9 mouse cellular contexts compared by ENCODE assay signal in the genomic region with DNA sequence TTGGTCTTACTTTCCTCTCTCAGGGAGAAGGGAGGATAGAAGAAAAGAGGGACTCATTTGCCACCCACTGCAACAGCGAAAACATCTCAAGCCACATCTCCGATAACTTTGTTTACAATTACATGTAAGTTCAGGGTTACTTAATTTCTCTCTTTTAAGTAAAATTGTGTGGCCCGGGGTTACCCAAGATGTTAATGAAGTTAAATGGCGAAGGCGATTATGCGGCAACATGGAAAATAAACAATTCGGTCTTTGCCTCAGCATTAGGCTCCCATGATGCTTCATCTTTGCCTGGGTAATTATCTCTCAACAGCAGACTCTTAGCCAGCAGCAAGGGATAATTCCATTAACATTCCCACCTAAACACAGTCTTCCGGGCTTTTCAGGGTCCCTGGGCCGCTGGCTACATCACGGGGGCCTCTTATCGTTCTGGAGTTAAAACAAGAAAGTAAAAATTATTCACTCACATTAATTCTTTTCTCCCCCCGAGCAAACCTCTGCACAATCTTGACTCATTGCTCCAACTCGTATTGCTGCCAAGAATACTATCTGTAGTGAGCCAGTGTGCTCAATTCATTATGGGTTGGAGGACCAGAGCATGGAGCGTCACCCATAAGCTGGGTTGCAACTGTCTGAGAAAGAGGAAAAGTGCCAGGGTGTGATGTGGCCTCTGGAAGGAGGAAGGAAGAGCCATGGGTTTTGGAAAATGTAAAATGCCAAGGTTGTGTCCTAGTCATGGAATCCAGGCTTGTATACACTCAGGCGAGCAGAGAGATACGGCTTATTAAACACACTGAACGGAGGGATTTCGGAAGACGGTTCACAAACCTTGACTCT.
DNase-seq lines count a peak whose midpoint lies in the region; ATAC-seq and TF ChIP-seq lines count a peak whose summit lies in the region.
"Had no signal": no experiment of that assay in that cellular context is flagged by ENCODE, and none has a peak within 500 bp of the region (broad histone marks: within the 10 kb centered on the region; RNA-seq: fewer than 3 reads in every experiment).

No protein-coding gene starts in this region.

- H3K27ac ChIP-seq in forebrain, embryonic 11.5 days (ENCODE audit: low read depth, low read length) = no peak overlapping the region
- no peak overlapping the region for H3K27ac ChIP-seq in forebrain, embryonic 14.5 days (ENCODE audit: low read depth, low read length)
- H3K27ac ChIP-seq in lung, embryonic 14.5 days (ENCODE audit: low read depth) = peak overlapping the region; percentile 90
- peak overlapping the region; percentile 47 to 68 for H3K27ac ChIP-seq in heart, embryonic 14.5 days (replicated peaks in 1 of 2; ENCODE audit: control insufficient read depth in 1 of 2, insufficient read depth in 1 of 2, low read depth in 2 of 2, low read length in 2 of 2)
- no peak overlapping the region for H3K27ac ChIP-seq in midbrain, embryonic 16.5 days (ENCODE audit: low read length)
- H3K27ac ChIP-seq in thymus, adult 2 months (ENCODE audit: control insufficient read depth, insufficient read depth, low read length) = no peak overlapping the region

- TF ChIP-seq POLR2A in lung, adult 2 months (IDR thresholded peaks at IDR 0.05; ENCODE audit: borderline replicate concordance, extremely low read depth, low read depth, low read length) = no peak
- TF ChIP-seq POLR2A in thymus, adult 2 months (IDR thresholded peaks at IDR 0.05; ENCODE audit: control insufficient read depth, extremely low read depth, insufficient read depth, low read length, poor library complexity) = no peak

- no peak overlapping the region for H3K4me3 ChIP-seq in forebrain, embryonic 11.5 days (ENCODE audit: low read depth, low read length)
- no peak overlapping the region for H3K4me3 ChIP-seq in forebrain, embryonic 14.5 days (ENCODE audit: low read depth, low read length)
- H3K4me3 ChIP-seq in lung, embryonic 14.5 days (ENCODE audit: low read depth, low read length) = no peak overlapping the region
- no peak overlapping the region for H3K4me3 ChIP-seq in lung, adult 2 months (replicated peaks; ENCODE audit: extremely low read depth, low read depth, low read length)
- no peak overlapping the region for H3K4me3 ChIP-seq in heart, embryonic 14.5 days (ENCODE audit: control insufficient read depth in 1 of 2, insufficient read depth in 1 of 2, low read depth in 1 of 2, low read length in 2 of 2)
- H3K4me3 ChIP-seq in midbrain, embryonic 16.5 days (ENCODE audit: low read depth, low read length) = no peak overlapping the region
- H3K4me3 ChIP-seq in thymus, adult 2 months (ENCODE audit: control insufficient read depth, insufficient read depth, low read length) = no peak overlapping the region

- no peak for TF ChIP-seq CTCF in lung, embryonic 14.5 days (IDR thresholded peaks at IDR 0.05; ENCODE audit: low read depth)
- TF ChIP-seq CTCF in lung, adult 2 months (IDR thresholded peaks at IDR 0.05; ENCODE audit: insufficient read depth, low read length) = no peak
- TF ChIP-seq CTCF in thymus, adult 2 months (IDR thresholded peaks at IDR 0.05; ENCODE audit: borderline replicate concordance, control insufficient read depth, extremely low read depth, insufficient read depth, low read length, poor library complexity) = no peak

- no peak overlapping the region for H3K4me2 ChIP-seq in forebrain, embryonic 11.5 days (ENCODE audit: low read depth, low read length, severe bottlenecking)
- no peak overlapping the region for H3K4me2 ChIP-seq in forebrain, embryonic 14.5 days (ENCODE audit: low read length)
- H3K4me2 ChIP-seq in lung, embryonic 14.5 days = peak overlapping the region; percentile 13
- H3K4me2 ChIP-seq in heart, embryonic 14.5 days (ENCODE audit: low read length) = 0 out of 2 replicates have a peak overlapping the region, but pooled peaks have one; percentile 9
- no peak overlapping the region for H3K4me2 ChIP-seq in midbrain, embryonic 16.5 days (ENCODE audit: low read length)

- ATAC-seq in forebrain, embryonic 11.5 days (replicated peaks; ENCODE audit: low FRiP score) = no peak
- ATAC-seq in forebrain, embryonic 14.5 days = no peak
- ATAC-seq in lung, embryonic 14.5 days (ENCODE audit: insufficient read depth) = peak; percentile 35
- ATAC-seq in heart, embryonic 14.5 days (ENCODE audit: insufficient number of reproducible peaks, insufficient read depth, low FRiP score, low read depth) = peak; percentile 55; the same call in 1 of the 2 replicates
- ATAC-seq in midbrain, embryonic 16.5 days = peak; percentile 68; the same call in 1 of the 2 replicates
- ATAC-seq: inflammation-experienced regulatory T-cells, adult 6 months had no signal

- H3K36me3 ChIP-seq in forebrain, embryonic 11.5 days (ENCODE audit: control insufficient read depth, insufficient read depth, low read length) = no peaks in the 10 kb centered on the region
- no peaks in the 10 kb centered on the region for H3K36me3 ChIP-seq in forebrain, embryonic 14.5 days (ENCODE audit: control insufficient read depth, insufficient read depth, low read length)
- H3K36me3 ChIP-seq in lung, embryonic 14.5 days (ENCODE audit: insufficient read depth) = no peaks in the 10 kb centered on the region
- no peaks in the 10 kb centered on the region for H3K36me3 ChIP-seq in heart, embryonic 14.5 days (ENCODE audit: control insufficient read depth, insufficient read depth, low read length)
- no peaks in the 10 kb centered on the region for H3K36me3 ChIP-seq in midbrain, embryonic 16.5 days (ENCODE audit: control insufficient read depth, insufficient read depth, low read length)
- no peaks in the 10 kb centered on the region for H3K36me3 ChIP-seq in thymus, adult 2 months (ENCODE audit: control insufficient read depth, insufficient read depth, low read length)

- no peak overlapping the region for H3K9ac ChIP-seq in forebrain, embryonic 11.5 days (ENCODE audit: low read length)
- no peak overlapping the region for H3K9ac ChIP-seq in forebrain, embryonic 14.5 days (ENCODE audit: low read length)
- no peak overlapping the region for H3K9ac ChIP-seq in lung, embryonic 14.5 days
- no peak overlapping the region for H3K9ac ChIP-seq in heart, embryonic 14.5 days (ENCODE audit: low read length)
- no peak overlapping the region for H3K9ac ChIP-seq in midbrain, embryonic 16.5 days (ENCODE audit: low read depth, low read length)

- no peaks in the 10 kb centered on the region for H3K9me3 ChIP-seq in forebrain, embryonic 11.5 days (ENCODE audit: control insufficient read depth, low read length)
- H3K9me3 ChIP-seq in forebrain, embryonic 14.5 days (replicated peaks; ENCODE audit: control insufficient read depth, low read length) = no peaks in the 10 kb centered on the region
- H3K9me3 ChIP-seq in lung, embryonic 14.5 days (ENCODE audit: low read depth, low read length) = no peaks in the 10 kb centered on the region
- H3K9me3 ChIP-seq in heart, embryonic 14.5 days (ENCODE audit: control insufficient read depth, low read length) = no peaks in the 10 kb centered on the region
- H3K9me3 ChIP-seq in midbrain, embryonic 16.5 days (replicated peaks; ENCODE audit: control insufficient read depth, low read length, poor library complexity, severe bottlenecking) = no peaks in the 10 kb centered on the region

- no peaks in the 10 kb centered on the region for H3K27me3 ChIP-seq in forebrain, embryonic 11.5 days (ENCODE audit: control insufficient read depth, insufficient read depth, low read length)
- H3K27me3 ChIP-seq in forebrain, embryonic 14.5 days (replicated peaks; ENCODE audit: control insufficient read depth, insufficient read depth, low read length) = no peaks in the 10 kb centered on the region
- H3K27me3 ChIP-seq in lung, embryonic 14.5 days (ENCODE audit: insufficient read depth, low read length) = no peaks in the 10 kb centered on the region
- no peaks in the 10 kb centered on the region for H3K27me3 ChIP-seq in heart, embryonic 14.5 days (ENCODE audit: control insufficient read depth, insufficient read depth, low read length)
- H3K27me3 ChIP-seq in midbrain, embryonic 16.5 days (ENCODE audit: control insufficient read depth, insufficient read depth, low read depth, low read length) = no peaks in the 10 kb centered on the region
- no peaks in the 10 kb centered on the region for H3K27me3 ChIP-seq in thymus, adult 2 months (ENCODE audit: control insufficient read depth, insufficient read depth, low read length)

- peak; percentile 26 for DNase-seq in forebrain, embryonic 11.5 days (ENCODE audit: low spot score)
- DNase-seq in forebrain, embryonic 14.5 days (ENCODE audit: low spot score) = no peak
- DNase-seq in lung, embryonic 14.5 days = peak; percentile 82
- DNase-seq in lung, adult 2 months = no peak
- DNase-seq in right cerebral cortex, postnatal 36 days (ENCODE audit: low spot score in 2 of 2) = no peak
- DNase-seq in thymus, adult 2 months = no peak

- WGBS in forebrain, embryonic 11.5 days = 91% methylated on average over 19 of the region's 19 CpGs
- WGBS in forebrain, embryonic 14.5 days = 80% methylated on average over 19 of the region's 19 CpGs
- WGBS in lung, embryonic 14.5 days = 42% methylated on average over 19 of the region's 19 CpGs
- WGBS in lung, adult 2 months = 76% methylated on average over 19 of the region's 19 CpGs
- 63% methylated on average over 19 of the region's 19 CpGs for WGBS in heart, embryonic 14.5 days
- WGBS in midbrain, embryonic 16.5 days = 67% methylated on average over 19 of the region's 19 CpGs
- WGBS in thymus, adult 2 months = 95% methylated on average over 19 of the region's 19 CpGs

- H3K4me1 ChIP-seq in forebrain, embryonic 11.5 days (replicated peaks; ENCODE audit: control insufficient read depth, insufficient read depth, low read length) = peaks cover 9% of the 10 kb centered on the region
- H3K4me1 ChIP-seq in forebrain, embryonic 14.5 days (ENCODE audit: control insufficient read depth, insufficient read depth, low read length) = peaks cover 7% of the 10 kb centered on the region
- H3K4me1 ChIP-seq in lung, embryonic 14.5 days (ENCODE audit: insufficient read depth) = peaks cover 26% of the 10 kb centered on the region
- H3K4me1 ChIP-seq in lung, adult 2 months (ENCODE audit: control insufficient read depth, insufficient read depth, low read length) = peaks cover 5% of the 10 kb centered on the region
- peaks cover 25 to 45% of the 10 kb centered on the region in 2 experiments for H3K4me1 ChIP-seq in heart, embryonic 14.5 days (ENCODE audit: control insufficient read depth in 2 of 2, insufficient read depth in 2 of 2, low read length in 2 of 2)
- peaks cover 7% of the 10 kb centered on the region; the same call in 1 of the 2 replicates for H3K4me1 ChIP-seq in midbrain, embryonic 16.5 days (ENCODE audit: control insufficient read depth, insufficient read depth, low read length)
- peaks cover 10% of the 10 kb centered on the region for H3K4me1 ChIP-seq in thymus, adult 2 months (replicated peaks; ENCODE audit: control insufficient read depth, insufficient read depth, low read length)

Comparison
In these comparisons a context has a peak if more than half of its experiments do, and no peak if none do; other contexts are left out.
1. DNase-seq: peak in forebrain, embryonic 11.5 days (single experiment) and lung, embryonic 14.5 days (single experiment); none in forebrain, embryonic 14.5 days (single experiment), lung, adult 2 months (single experiment), right cerebral cortex, postnatal 36 days (0 of 2) and thymus, adult 2 months (single experiment).
2. ATAC-seq: peak in lung, embryonic 14.5 days (single experiment), heart, embryonic 14.5 days (single experiment) and midbrain, embryonic 16.5 days (single experiment); none in forebrain, embryonic 11.5 days (single experiment) and forebrain, embryonic 14.5 days (single experiment).
3. H3K27ac ChIP-seq: peak in lung, embryonic 14.5 days (single experiment) and heart, embryonic 14.5 days (2 of 2); none in forebrain, embryonic 11.5 days (single experiment), forebrain, embryonic 14.5 days (single experiment), midbrain, embryonic 16.5 days (single experiment) and thymus, adult 2 months (single experiment).
4. H3K4me2 ChIP-seq: peak in lung, embryonic 14.5 days (single experiment) and heart, embryonic 14.5 days (single experiment); none in forebrain, embryonic 11.5 days (single experiment), forebrain, embryonic 14.5 days (single experiment) and midbrain, embryonic 16.5 days (single experiment).